Mouse (Mus musculus) small intestine, adult 2 months (tissue): ENCODE measurements at regions not wholly inside any gene's neighbourhood (a gene's known extent, or its start where the extent isn't known, plus 50 kb on each side); places are given as distances from the start of the nearest gene placed in this dataset.

Source experiments
- CTCF ChIP-seq: fragments of 200-500 bp; IDR thresholded peaks from 2 replicates; pipeline ENCODE4 v1.5.1; 2012; ENCODE audit warnings: low read depth, mild to moderate bottlenecking, control low read depth, inconsistent platforms, low read length, moderate library complexity, mixed read lengths; ENCODE audit not compliant: insufficient replicate concordance, insufficient read length; ENCODE audit errors: extremely low read depth
- POLR2A ChIP-seq: fragments of 200-500 bp; IDR thresholded peaks from 2 replicates; pipeline ENCODE4 v1.6.1; 2012; ENCODE audit warnings: low read depth, mild to moderate bottlenecking, control low read depth, inconsistent platforms, low read length, moderate library complexity

DNA sequence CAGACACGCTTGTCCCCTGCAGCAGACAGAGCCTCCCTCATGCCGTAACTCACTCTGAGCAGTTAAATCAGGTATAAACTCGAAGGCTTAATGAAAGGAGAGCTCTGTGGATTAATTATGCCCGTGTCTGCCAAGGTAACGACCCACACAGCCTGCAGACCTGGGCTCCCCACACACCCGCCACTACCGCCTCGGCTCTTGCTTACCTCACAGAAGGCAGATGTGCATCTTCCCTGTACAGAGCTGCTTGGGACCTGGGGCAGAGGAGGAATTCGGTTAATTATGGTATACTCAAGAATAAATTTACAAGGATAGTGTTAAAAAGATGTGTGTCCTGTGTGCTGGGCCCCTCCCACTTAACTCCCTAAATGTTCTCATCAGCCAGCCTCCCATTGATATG is 198.4 kb upstream of the Lrfn2 start:
- TF ChIP-seq CTCF, result no peak
- no peak for TF ChIP-seq POLR2A
